Mouse (Mus musculus): ENCODE results near the gene Vgf.

Vgf gene

GRCm38 (mm10) chr5:137068711-137069110 lies 42.5 kb downstream of the Vgf start:
- DNase-seq (ENCODE audit: low read depth in 2 of 2, low spot score in 2 of 2), result no peak

- DNase-seq (ENCODE audit: low read depth in 2 of 2, low spot score in 2 of 2), result no peak
Measured at GRCm38 (mm10) chr5:137070881-137071605, 44.9 kb downstream of the Vgf start.

- peak in 1 of 2 experiments; percentile 10 for DNase-seq (ENCODE audit: low read depth in 2 of 2, low spot score in 2 of 2)
Measured at GRCm38 (mm10) chr5:137072079-137072960, 46.1 kb downstream of the Vgf start, which contains the start of gene Serpine1. Serpine1 (minus strand) TSS chr5:137072268.

- DNase-seq (ENCODE audit: low read depth in 2 of 2, low spot score in 2 of 2), result no peak
Measured at GRCm38 (mm10) chr5:137073141-137073540, 46.9 kb downstream of the Vgf start.

GRCm38 (mm10) chr5:137074191-137074651 lies 48.0 kb downstream of the Vgf start:
- DNase-seq (ENCODE audit: low read depth in 2 of 2, low spot score in 2 of 2), result no peak

- no peak for DNase-seq (ENCODE audit: low read depth in 2 of 2, low spot score in 2 of 2)
Measured at GRCm38 (mm10) chr5:137075726-137076125, 49.5 kb downstream of the Vgf start.

- no peak for DNase-seq (ENCODE audit: low read depth in 2 of 2, low spot score in 2 of 2)
Measured at GRCm38 (mm10) chr5:137076191-137076930, 50.2 kb downstream of the Vgf start.

- no peak for DNase-seq (ENCODE audit: low read depth in 2 of 2, low spot score in 2 of 2)
Measured at GRCm38 (mm10) chr5:137077187-137077586, 51.0 kb downstream of the Vgf start.

GRCm38 (mm10) chr5:137078041-137078440 lies 51.8 kb downstream of the Vgf start:
- DNase-seq (ENCODE audit: low read depth in 2 of 2, low spot score in 2 of 2), result no peak

GRCm38 (mm10) chr5:137078616-137079015 lies 52.4 kb downstream of the Vgf start:
- no peak for DNase-seq (ENCODE audit: low read depth in 2 of 2, low spot score in 2 of 2)

- DNase-seq (ENCODE audit: low read depth in 2 of 2, low spot score in 2 of 2), result no peak
Measured at GRCm38 (mm10) chr5:137079849-137080248, 53.7 kb downstream of the Vgf start.
